Mouse (Mus musculus) kidney, embryonic 15.5 days (tissue): ENCODE results near the gene Capn1. TPM values are rescaled to one million over a fixed set of nuclear protein-coding genes. Genes with fewer than 3 reads are reported as not detected.

Experiments used
- ATAC-seq: fragments of 200-750 bp; cut with Nextera tagmentation; replicated peaks from 2 replicates; pipeline ENCODE4 v1.8.0; 2017; ENCODE audit warnings: moderate TSS enrichment; ENCODE audit not compliant: low FRiP score
- H3K27ac ChIP-seq: fragments of 300-500 bp; sonication (generic); 2 replicates; pipeline ENCODE4 v1.5.1; 2015; ENCODE audit warnings: mild to moderate bottlenecking, inconsistent platforms
- H3K27me3 ChIP-seq: fragments of 300-500 bp; sonication (generic); 2 replicates; pipeline ENCODE4 v1.6.1; 2015; ENCODE audit warnings: inconsistent platforms
- H3K36me3 ChIP-seq: fragments of 300-500 bp; sonication (generic); 2 replicates; pipeline ENCODE4 v1.6.1; 2015; ENCODE audit warnings: inconsistent platforms
- H3K4me1 ChIP-seq: fragments of 300-500 bp; sonication (generic); 2 replicates; pipeline ENCODE4 v1.6.1; 2015; ENCODE audit warnings: inconsistent platforms
- H3K4me2 ChIP-seq: fragments of 300-500 bp; sonication (generic); 2 replicates; pipeline ENCODE4 v1.6.1; 2015; ENCODE audit warnings: moderate library complexity, mild to moderate bottlenecking, inconsistent platforms
- H3K4me3 ChIP-seq: fragments of 300-500 bp; sonication (generic); replicated peaks from 2 replicates; pipeline ENCODE4 v1.5.1; 2015; ENCODE audit warnings: mild to moderate bottlenecking, inconsistent platforms
- H3K9ac ChIP-seq: fragments of 300-500 bp; sonication (generic); 2 replicates; pipeline ENCODE4 v1.6.1; 2015; ENCODE audit warnings: mild to moderate bottlenecking, inconsistent platforms
- H3K9me3 ChIP-seq: fragments of 300-500 bp; sonication (generic); replicated peaks from 2 replicates; pipeline ENCODE4 v1.6.1; 2016; ENCODE audit warnings: inconsistent platforms
- WGBS: fragments of 180-500 bp; shearing (Covaris S2); methylation state at CpG from one replicate; pipeline ENCODE4 v1.1.7; 2015; ENCODE audit warnings: mixed read lengths; 5-methylcytosine and 5-hydroxymethylcytosine counted together
- microRNA-seq: library from miRNA; unstranded; fragments of <30 nt; microRNA quantifications from one replicate; pipeline ENCODE4, GENCODE M21; 2016
- polyA plus RNA-seq: library from polyadenylated mRNA; unstranded; fragments of >200 nt; fragmentation: Nextera tagmentation; extraction: Ambion mirVana; gene quantifications from 2 replicates; pipeline ENCODE4 v1.2.1, GENCODE M21; 2015

Capn1 gene
- polyA plus RNA-seq, 1 experiment from 2014 or later, result 11.1 TPM

DNA sequence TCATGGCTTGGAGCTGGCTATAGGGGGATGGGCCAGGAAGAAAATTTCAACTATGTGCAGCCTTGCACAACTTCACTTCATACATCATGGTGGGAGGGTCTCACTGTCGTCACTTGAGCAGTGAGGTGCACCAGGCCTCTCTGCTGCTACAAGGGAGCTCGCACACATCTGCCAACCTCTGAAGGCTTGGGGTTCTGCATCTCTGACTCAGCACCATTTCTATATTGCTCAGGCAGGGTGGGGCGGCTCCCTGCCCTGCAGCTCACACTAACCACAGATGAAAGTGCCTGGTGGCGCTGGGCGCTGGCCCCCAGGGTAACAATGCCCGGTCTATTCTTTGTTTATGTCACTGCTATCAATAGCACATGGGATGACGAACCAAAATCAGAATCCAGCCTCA, 70.7 kb downstream of the Capn1 start:
- H3K27me3 ChIP-seq, result no peaks in the 10 kb centered on the region
- peaks cover 80% of the 10 kb centered on the region for H3K36me3 ChIP-seq
- H3K9ac ChIP-seq, result no peak overlapping the region
- no peak overlapping the region for H3K4me2 ChIP-seq
- H3K4me3 ChIP-seq, result no peak overlapping the region
- peak; percentile 63; the same call in 1 of the 2 replicates for ATAC-seq
- no peaks in the 10 kb centered on the region for H3K9me3 ChIP-seq
- H3K27ac ChIP-seq, result peak overlapping the region; percentile 77
- 67% methylated on average over 7 of the region's 7 CpGs for WGBS
- H3K4me1 ChIP-seq, result peaks cover 38% of the 10 kb centered on the region

- peak overlapping the region; percentile 77; the same call in 1 of the 2 replicates for H3K27ac ChIP-seq
- no peak overlapping the region for H3K4me3 ChIP-seq
- no peaks in the 10 kb centered on the region for H3K9me3 ChIP-seq
- 59% methylated on average over 8 of the region's 8 CpGs for WGBS
- H3K4me1 ChIP-seq, result peaks cover 46% of the 10 kb centered on the region
- ATAC-seq, result no peak
- no peak overlapping the region for H3K4me2 ChIP-seq
- H3K9ac ChIP-seq, result no peak overlapping the region
- no peaks in the 10 kb centered on the region for H3K27me3 ChIP-seq
- peaks cover 80% of the 10 kb centered on the region for H3K36me3 ChIP-seq
These were observed 71.6 kb downstream of the Capn1 start for GRCm38 (mm10) chr19:5944145-5944544.

DNA sequence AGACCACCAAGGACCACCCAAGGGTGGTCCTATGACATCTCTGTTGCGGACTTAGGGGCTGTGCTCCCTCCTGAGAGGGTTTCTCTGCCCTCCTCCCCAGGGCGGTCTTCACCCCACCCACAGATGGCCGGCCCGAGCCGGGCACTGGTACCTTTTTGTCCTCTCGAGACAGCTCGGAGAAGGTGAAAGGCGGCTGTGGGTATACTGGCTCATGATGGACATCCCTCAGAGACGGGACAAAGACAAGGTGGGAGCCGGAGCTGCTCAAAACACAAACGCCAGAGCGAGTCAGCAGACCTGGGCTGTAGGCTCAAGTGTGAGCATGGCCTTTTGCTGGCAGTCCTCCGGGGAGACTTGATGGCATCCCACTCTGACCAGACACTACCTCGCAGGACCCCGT, 72.3 kb downstream of the Capn1 start:
- Histone ChIP-seq H3K4me2 (no peak overlapping the region), H3K4me3 (no peak overlapping the region), H3K36me3 (peaks cover 74% of the 10 kb centered on the region), H3K9me3 (no peaks in the 10 kb centered on the region), H3K27me3 (no peaks in the 10 kb centered on the region), H3K27ac (no peak overlapping the region), H3K4me1 (peaks cover 48% of the 10 kb centered on the region), H3K9ac (no peak overlapping the region)
- no peak for ATAC-seq
- WGBS, result 92% methylated on average over 15 of the region's 15 CpGs

DNA sequence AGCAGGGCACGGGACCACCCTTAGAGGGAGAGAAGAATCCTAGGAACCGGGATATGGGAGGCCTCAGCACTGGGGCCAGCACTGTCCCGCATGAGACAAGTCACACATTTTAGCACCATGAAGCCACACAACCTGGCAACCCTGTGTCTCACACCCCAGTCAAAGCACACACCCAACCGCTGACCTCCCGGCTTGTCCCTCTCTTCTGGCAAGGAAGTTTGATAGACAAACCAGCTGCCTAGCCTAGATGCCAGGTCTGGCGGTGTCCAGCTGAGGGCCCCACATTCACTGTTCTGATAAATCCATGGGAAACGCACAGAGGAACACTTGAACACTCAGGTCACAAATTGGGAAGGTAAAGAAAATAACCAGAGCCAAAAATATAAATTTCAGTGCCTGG, 73.1 kb downstream of the Capn1 start:
- H3K36me3 ChIP-seq, result peaks cover 66% of the 10 kb centered on the region
- no peak overlapping the region for H3K9ac ChIP-seq
- no peak overlapping the region for H3K27ac ChIP-seq
- no peak overlapping the region for H3K4me3 ChIP-seq
- peaks cover 56% of the 10 kb centered on the region for H3K4me1 ChIP-seq
- H3K27me3 ChIP-seq, result no peaks in the 10 kb centered on the region
- whole genome bisulfite sequencing, result 92% methylated on average over 7 of the region's 7 CpGs
- no peaks in the 10 kb centered on the region for H3K9me3 ChIP-seq
- no peak overlapping the region for H3K4me2 ChIP-seq
- no peak for ATAC-seq

DNA sequence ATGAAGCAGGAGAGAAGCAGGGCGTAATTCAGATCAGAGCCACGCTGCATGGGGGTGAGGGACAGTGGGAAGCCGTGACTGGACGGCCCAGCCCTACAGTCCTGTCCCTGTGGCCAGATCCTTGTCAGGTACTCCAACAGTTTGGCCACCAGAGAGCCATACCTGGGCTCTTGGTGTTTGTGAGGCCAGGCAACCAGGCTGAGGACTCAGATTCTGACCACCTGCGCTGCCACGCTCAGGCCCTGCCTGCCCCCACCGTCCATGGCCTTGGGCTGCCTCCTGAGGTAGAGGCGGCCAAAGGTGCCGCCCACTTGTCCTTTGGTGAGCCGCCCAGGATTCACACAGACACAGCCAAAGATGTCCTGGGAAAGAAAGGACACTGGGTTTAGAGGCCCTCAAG, 75.0 kb downstream of the Capn1 start:
- H3K9ac ChIP-seq, result no peak overlapping the region
- no peaks in the 10 kb centered on the region for H3K27me3 ChIP-seq
- H3K4me1 ChIP-seq, result peaks cover 57% of the 10 kb centered on the region
- H3K9me3 ChIP-seq, result no peaks in the 10 kb centered on the region
- no peak overlapping the region for H3K4me3 ChIP-seq
- H3K4me2 ChIP-seq, result no peak overlapping the region
- no peak for ATAC-seq
- H3K27ac ChIP-seq, result peak overlapping the region; percentile 72
- peaks cover 48% of the 10 kb centered on the region for H3K36me3 ChIP-seq
- WGBS, result 82% methylated on average over 10 of the region's 10 CpGs

DNA sequence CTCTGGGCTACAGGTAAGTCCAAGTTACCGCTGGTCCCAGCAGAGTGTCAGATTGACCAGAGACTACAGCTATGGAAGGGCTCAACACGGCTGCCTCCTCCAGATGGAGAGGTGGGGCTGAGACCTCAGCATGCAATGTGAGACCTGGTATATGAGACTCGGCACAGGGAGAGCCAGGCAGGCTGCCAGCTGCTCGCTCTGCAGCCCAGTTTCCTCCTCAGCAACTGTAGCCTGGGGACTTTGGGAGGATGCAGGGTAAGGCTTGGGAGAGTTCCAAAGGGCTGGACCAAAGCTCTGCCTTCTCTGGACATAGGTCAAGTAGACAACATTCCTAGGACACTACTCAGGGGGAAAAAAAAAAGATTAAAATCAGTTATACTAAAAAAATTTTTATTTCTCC, 75.5 kb downstream of the Capn1 start:
- 24% methylated on average over 4 of the region's 4 CpGs for WGBS
- Histone ChIP-seq H3K36me3 (peaks cover 43% of the 10 kb centered on the region), H3K9ac (no peak overlapping the region), H3K4me3 (no peak overlapping the region), H3K4me2 (no peak overlapping the region), H3K4me1 (peaks cover 57% of the 10 kb centered on the region), H3K27me3 (no peaks in the 10 kb centered on the region), H3K27ac (peak overlapping the region; percentile 72), H3K9me3 (no peaks in the 10 kb centered on the region)
- no peak for ATAC-seq

DNA sequence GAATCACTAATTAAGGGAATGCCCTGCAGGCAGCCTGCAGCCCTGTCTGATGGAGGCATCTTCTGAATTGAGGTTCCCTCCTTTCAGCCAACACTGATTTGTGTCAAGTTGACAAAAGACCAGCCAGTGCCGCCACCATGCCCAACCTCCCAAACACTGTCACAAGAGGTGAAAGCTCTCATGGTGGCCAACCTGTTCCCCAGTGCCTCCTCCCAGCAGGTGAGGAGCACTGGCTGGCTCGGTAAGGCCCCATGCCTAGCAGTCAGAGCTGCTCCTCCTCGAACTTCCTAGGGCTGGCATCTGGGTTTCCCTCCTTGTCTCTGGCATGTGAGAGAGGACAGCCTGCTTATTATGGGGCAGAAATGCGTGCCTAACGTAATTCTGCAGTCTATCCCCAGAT, 76.0 kb downstream of the Capn1 start:
- no peaks in the 10 kb centered on the region for H3K27me3 ChIP-seq
- peaks cover 57% of the 10 kb centered on the region for H3K4me1 ChIP-seq
- H3K9ac ChIP-seq, result no peak overlapping the region
- H3K4me2 ChIP-seq, result no peak overlapping the region
- ATAC-seq, result no peak
- H3K9me3 ChIP-seq, result no peaks in the 10 kb centered on the region
- H3K27ac ChIP-seq, result peak overlapping the region; percentile 72
- peaks cover 41% of the 10 kb centered on the region for H3K36me3 ChIP-seq
- no peak overlapping the region for H3K4me3 ChIP-seq
- 81% methylated on average over 5 of the region's 5 CpGs for WGBS

Small RNA genes within 50 kb of the gene (microRNA-seq; reads per million reads assigned to microRNA genes)
- gene Mir6988, result 1.2 reads per million

Other genes starting within 250 kb of the Capn1 start
- 69.6 and 76.0 TPM in 2 replicates for gene Scyl1, start 244.5 kb downstream of the Capn1 start, polyA plus RNA-seq
- gene Frmd8, start 140.6 kb downstream of the Capn1 start, polyA plus RNA-seq, result 40.2 and 43.1 TPM in 2 replicates
- 8.1 and 8.5 TPM in 2 replicates for gene Slc25a45, start 138.1 kb downstream of the Capn1 start, polyA plus RNA-seq
- 4.2 and 4.7 TPM in 2 replicates for gene Tigd3, start 121.7 kb downstream of the Capn1 start, polyA plus RNA-seq
- gene Dpf2, start 102.9 kb downstream of the Capn1 start, polyA plus RNA-seq, result 166 and 178 TPM in 2 replicates
- gene Cdc42ep2, start 91.1 kb downstream of the Capn1 start, polyA plus RNA-seq, result 13.4 and 15.5 TPM in 2 replicates
- gene Pola2, start 51.7 kb downstream of the Capn1 start, polyA plus RNA-seq, result 75.3 and 83.2 TPM in 2 replicates
- not detected in 2 replicates for gene Slc22a20, start 29.8 kb downstream of the Capn1 start, polyA plus RNA-seq
- 35.6 and 38.5 TPM in 2 replicates for gene Syvn1, start 30.7 kb upstream of the Capn1 start, polyA plus RNA-seq
- 77.9 and 81.6 TPM in 2 replicates for gene Mrpl49, start 41.9 kb upstream of the Capn1 start, polyA plus RNA-seq
- gene Fau, start 41.9 kb upstream of the Capn1 start, polyA plus RNA-seq, result 741 and 838 TPM in 2 replicates
- gene Znhit2, start 45.3 kb upstream of the Capn1 start, polyA plus RNA-seq, result 33.0 and 33.2 TPM in 2 replicates
- 23.6 and 24.9 TPM in 2 replicates for gene Tm7sf2, start 52.5 kb upstream of the Capn1 start, polyA plus RNA-seq
- 70.3 and 78.5 TPM in 2 replicates for gene Vps51, start 61.3 kb upstream of the Capn1 start, polyA plus RNA-seq
- not detected in 2 replicates for gene Tmem262, start 64.1 kb upstream of the Capn1 start, polyA plus RNA-seq
- gene Gm28374, start 66.4 kb upstream of the Capn1 start, polyA plus RNA-seq, result 1.6 and 2.0 TPM in 2 replicates
- 73.7 and 79.5 TPM in 2 replicates for gene Zfpl1, start 69.1 kb upstream of the Capn1 start, polyA plus RNA-seq
- gene Cdca5, start 69.1 kb upstream of the Capn1 start, polyA plus RNA-seq, result 44.8 and 45.8 TPM in 2 replicates
- gene AC131692.1, start 78.5 kb upstream of the Capn1 start, polyA plus RNA-seq, result 0.34 and 0.55 TPM in 2 replicates
- 0.51 and 0.54 TPM in 2 replicates for gene Naaladl1, start 89.9 kb upstream of the Capn1 start, polyA plus RNA-seq
- gene Sac3d1, start 102.8 kb upstream of the Capn1 start, polyA plus RNA-seq, result 44.0 and 47.2 TPM in 2 replicates
- gene Snx15, start 112.4 kb upstream of the Capn1 start, polyA plus RNA-seq, result 32.3 and 34.2 TPM in 2 replicates
- 0.52 and 0.54 TPM in 2 replicates for gene Batf2, start 125.1 kb upstream of the Capn1 start, polyA plus RNA-seq
- 103 and 113 TPM in 2 replicates for gene Arl2, start 125.7 kb upstream of the Capn1 start, polyA plus RNA-seq
- gene Majin, start 168.5 kb upstream of the Capn1 start, polyA plus RNA-seq, result not detected in 2 replicates
- 0.39 and 0.74 TPM in 2 replicates for gene Gpha2, start 210.5 kb upstream of the Capn1 start, polyA plus RNA-seq
- 22.9 and 27.6 TPM in 2 replicates for gene Ppp2r5b, start 220.0 kb upstream of the Capn1 start, polyA plus RNA-seq
- 9.8 and 12.1 TPM in 2 replicates for gene Atg2a, start 225.8 kb upstream of the Capn1 start, polyA plus RNA-seq